Mouse (Mus musculus) CH12.LX (cell line): ENCODE results near the gene Art3. TPM values are rescaled to one million over a fixed set of nuclear protein-coding genes. Genes with fewer than 3 reads are reported as not detected.

Experiments used
- DNase-seq: peaks from one replicate; pipeline ENCODE4 v3.0.0-alpha.2; 2013; ENCODE audit errors: extremely low read depth
- H3K27ac ChIP-seq: 2 replicates; pipeline ENCODE4 v1.5.1; 2012; ENCODE audit warnings: low read depth, mild to moderate bottlenecking, control low read depth, moderate library complexity; ENCODE audit not compliant: insufficient read depth
- H3K27me3 ChIP-seq: replicated peaks from 2 replicates; pipeline ENCODE3; 2012; ENCODE audit warnings: inconsistent platforms
- H3K36me3 ChIP-seq, 2 experiments: replicated peaks in 1 of 2; 2 replicates each; pipeline versions ENCODE3 to v1.6.1; 2012; ENCODE audit warnings: inconsistent platforms in 1 of 2, low read length in 1 of 2, mild to moderate bottlenecking in 1 of 2, mixed read lengths in 1 of 2, moderate library complexity in 1 of 2; ENCODE audit not compliant: control insufficient read depth in 1 of 2, insufficient read depth in 1 of 2
- H3K4me1 ChIP-seq, 2 experiments: 2 replicates each; pipeline ENCODE4 v1.6.1; 2012; ENCODE audit warnings: inconsistent platforms in 1 of 2, moderate library complexity in 1 of 2; ENCODE audit not compliant: insufficient read depth in 2 of 2, control insufficient read depth in 1 of 2
- H3K4me2 ChIP-seq: 2 replicates; pipeline ENCODE4 v1.6.1; 2012; ENCODE audit warnings: low read depth, mild to moderate bottlenecking, control low read depth; ENCODE audit not compliant: poor library complexity, insufficient read depth, severe bottlenecking
- H3K4me3 ChIP-seq, 3 experiments: fragments of 150-350 bp in 1 of 3; sonication (generic) in 1 of 3; replicated peaks in 1 of 3; 2 replicates each; pipeline versions ENCODE3 to v1.5.1; 2011 to 2012; ENCODE audit warnings: low read depth in 2 of 3, low read length in 2 of 3, mild to moderate bottlenecking in 2 of 3, moderate library complexity in 2 of 3, control low read depth in 1 of 3, improper control_type of control experiment in 1 of 3, inconsistent platforms in 1 of 3, mixed read lengths in 1 of 3; ENCODE audit not compliant: poor library complexity in 1 of 3
- H3K79me2 ChIP-seq: replicated peaks from 2 replicates; pipeline ENCODE4 v1.6.1; 2012; ENCODE audit warnings: mild to moderate bottlenecking, moderate library complexity; ENCODE audit not compliant: control insufficient read depth, poor library complexity, insufficient read depth, severe bottlenecking; ENCODE audit errors: extremely low read depth
- H3K9ac ChIP-seq: 2 replicates; pipeline ENCODE4 v1.6.1; 2012; ENCODE audit warnings: low read depth, mild to moderate bottlenecking, control low read depth, moderate library complexity; ENCODE audit not compliant: insufficient read depth
- H3K9me3 ChIP-seq: replicated peaks from 2 replicates; pipeline ENCODE3; 2012; ENCODE audit warnings: low read length, inconsistent platforms, mixed read lengths
- BHLHE40 ChIP-seq: IDR thresholded peaks from 2 replicates; pipeline ENCODE4 v1.6.1; 2011; ENCODE audit warnings: mild to moderate bottlenecking, low read depth, low read length, improper control_type of control experiment
- CHD1 ChIP-seq: IDR thresholded peaks from 2 replicates; pipeline ENCODE4 v1.6.1; 2012; ENCODE audit warnings: low read depth, low read length, improper control_type of control experiment, inconsistent platforms
- CHD2 ChIP-seq: IDR thresholded peaks from 2 replicates; pipeline ENCODE4 v1.6.1; 2011; ENCODE audit warnings: low read length, improper control_type of control experiment
- CTCF ChIP-seq, 2 experiments: IDR thresholded peaks in 1 of 2; conservative IDR thresholded peaks in 1 of 2; 2 replicates each; pipeline ENCODE4 v1.5.1; 2011 to 2012; ENCODE audit warnings: low read depth in 2 of 2, low read length in 2 of 2, improper control_type of control experiment in 1 of 2, inconsistent platforms in 1 of 2, mild to moderate bottlenecking in 1 of 2, moderate library complexity in 1 of 2
- E2F4 ChIP-seq: IDR thresholded peaks from 2 replicates; pipeline ENCODE4 v1.6.1; 2011; ENCODE audit warnings: low read depth, low read length, improper control_type of control experiment; ENCODE audit not compliant: insufficient replicate concordance
- ELF1 ChIP-seq: IDR thresholded peaks from 2 replicates; pipeline ENCODE4 v1.6.1; 2014; ENCODE audit warnings: low read depth, mild to moderate bottlenecking, inconsistent platforms, low read length, improper control_type of control experiment
- EP300 ChIP-seq: IDR thresholded peaks from 2 replicates; pipeline ENCODE4 v1.6.1; 2011; ENCODE audit warnings: low read length, improper control_type of control experiment
- ETS1 ChIP-seq: conservative IDR thresholded peaks from 2 replicates; pipeline ENCODE4 v1.6.1; 2012; ENCODE audit warnings: low read depth, mild to moderate bottlenecking, inconsistent platforms, low read length, improper control_type of control experiment, moderate library complexity
- GABPA ChIP-seq: IDR thresholded peaks from 2 replicates; pipeline ENCODE4 v1.6.1; 2012; ENCODE audit warnings: low read depth, low read length, improper control_type of control experiment, inconsistent platforms; ENCODE audit not compliant: insufficient replicate concordance
- HCFC1 ChIP-seq: IDR thresholded peaks from 2 replicates; pipeline ENCODE4 v1.6.1; 2012; ENCODE audit warnings: low read depth, mild to moderate bottlenecking, inconsistent platforms, low read length, improper control_type of control experiment
- IRF4 ChIP-seq: IDR thresholded peaks from 2 replicates; pipeline ENCODE4 v1.6.1; 2014; ENCODE audit warnings: low read depth, mild to moderate bottlenecking, inconsistent platforms, low read length, improper control_type of control experiment
- JUN ChIP-seq: IDR thresholded peaks from 2 replicates; pipeline ENCODE4 v1.6.1; 2011; ENCODE audit warnings: low read depth, mild to moderate bottlenecking, low read length, improper control_type of control experiment, moderate library complexity; ENCODE audit not compliant: insufficient read depth
- JUND ChIP-seq: conservative IDR thresholded peaks from 2 replicates; pipeline ENCODE4 v1.6.1; 2011; ENCODE audit warnings: low read depth, low read length, improper control_type of control experiment
- KAT2A ChIP-seq: IDR thresholded peaks from 2 replicates; pipeline ENCODE4 v1.6.1; 2012; ENCODE audit warnings: low read length, improper control_type of control experiment, inconsistent platforms; ENCODE audit not compliant: insufficient replicate concordance
- MAFK ChIP-seq: IDR thresholded peaks from 2 replicates; pipeline ENCODE4 v1.6.1; 2011; ENCODE audit warnings: low read length, improper control_type of control experiment; ENCODE audit not compliant: insufficient replicate concordance
- MAX ChIP-seq: IDR thresholded peaks from 2 replicates; pipeline ENCODE4 v1.6.1; 2011; ENCODE audit warnings: low read length, improper control_type of control experiment
- MAZ ChIP-seq: IDR thresholded peaks from 2 replicates; pipeline ENCODE4 v1.6.1; 2012; ENCODE audit warnings: low read depth, mild to moderate bottlenecking, inconsistent platforms, low read length, improper control_type of control experiment, moderate library complexity
- MEF2A ChIP-seq: IDR thresholded peaks from 2 replicates; pipeline ENCODE4 v1.6.1; 2014; ENCODE audit warnings: low read depth, mild to moderate bottlenecking, inconsistent platforms, low read length, improper control_type of control experiment, borderline replicate concordance
- MXI1 ChIP-seq: IDR thresholded peaks from 2 replicates; pipeline ENCODE4 v1.6.1; 2011; ENCODE audit warnings: mild to moderate bottlenecking, low read depth, low read length, improper control_type of control experiment
- MYC ChIP-seq: IDR thresholded peaks from 2 replicates; pipeline ENCODE4 v1.6.1; 2011; ENCODE audit warnings: low read depth, mild to moderate bottlenecking, improper control_type of control experiment, low read length
- NELFE ChIP-seq: IDR thresholded peaks from 2 replicates; pipeline ENCODE4 v1.6.1; 2011; ENCODE audit warnings: low read depth, low read length, improper control_type of control experiment
- NRF1 ChIP-seq: IDR thresholded peaks from 2 replicates; pipeline ENCODE4 v1.6.1; 2014; ENCODE audit warnings: low read depth, mild to moderate bottlenecking, inconsistent platforms, low read length, improper control_type of control experiment, moderate library complexity
- PAX5 ChIP-seq: IDR thresholded peaks from 2 replicates; pipeline ENCODE4 v1.6.1; 2012; ENCODE audit warnings: low read length, inconsistent platforms, mixed read lengths
- POLR2A ChIP-seq: IDR thresholded peaks from 2 replicates; pipeline ENCODE4 v1.6.1; 2011; ENCODE audit warnings: low read depth, mild to moderate bottlenecking, improper control_type of control experiment, low read length
- POLR2AphosphoS2 ChIP-seq: IDR thresholded peaks from 2 replicates; pipeline ENCODE4 v1.6.1; 2011; ENCODE audit warnings: low read depth, low read length, improper control_type of control experiment
- RAD21 ChIP-seq: IDR thresholded peaks from 2 replicates; pipeline ENCODE4 v1.6.1; 2011; ENCODE audit warnings: low read depth, mild to moderate bottlenecking, low read length, improper control_type of control experiment, moderate library complexity
- RCOR1 ChIP-seq: conservative IDR thresholded peaks from 2 replicates; pipeline ENCODE4 v1.6.1; 2012; ENCODE audit warnings: low read depth, mild to moderate bottlenecking, inconsistent platforms, low read length, improper control_type of control experiment
- SIN3A ChIP-seq: IDR thresholded peaks from 2 replicates; pipeline ENCODE4 v1.6.1; 2012; ENCODE audit warnings: low read length, improper control_type of control experiment, inconsistent platforms
- SMC3 ChIP-seq: IDR thresholded peaks from 2 replicates; pipeline ENCODE4 v1.6.1; 2011; ENCODE audit warnings: low read depth, low read length, improper control_type of control experiment
- TBP ChIP-seq: conservative IDR thresholded peaks from 2 replicates; pipeline ENCODE4 v1.6.1; 2011; ENCODE audit warnings: low read depth, low read length, improper control_type of control experiment
- TCF12 ChIP-seq: IDR thresholded peaks from 2 replicates; pipeline ENCODE4 v1.6.1; 2014; ENCODE audit warnings: low read depth, mild to moderate bottlenecking, inconsistent platforms, low read length, improper control_type of control experiment
- UBTF ChIP-seq: IDR thresholded peaks from 2 replicates; pipeline ENCODE4 v1.6.1; 2012; ENCODE audit warnings: low read depth, mild to moderate bottlenecking, inconsistent platforms, low read length, improper control_type of control experiment, moderate library complexity
- USF1 ChIP-seq: IDR thresholded peaks from 2 replicates; pipeline ENCODE4 v1.6.1; 2014; ENCODE audit warnings: low read depth, mild to moderate bottlenecking, inconsistent platforms, low read length, improper control_type of control experiment
- USF2 ChIP-seq: conservative IDR thresholded peaks from 2 replicates; pipeline ENCODE4 v1.6.1; 2011; ENCODE audit warnings: low read depth, low read length, improper control_type of control experiment
- ZC3H11A ChIP-seq: IDR thresholded peaks from 2 replicates; pipeline ENCODE4 v1.6.1; 2012; ENCODE audit warnings: low read depth, mild to moderate bottlenecking, inconsistent platforms, low read length, improper control_type of control experiment
- ZKSCAN1 ChIP-seq: IDR thresholded peaks from 2 replicates; pipeline ENCODE4 v1.6.1; 2012; ENCODE audit warnings: low read depth, inconsistent platforms, low read length, improper control_type of control experiment, borderline replicate concordance
- ZMIZ1 ChIP-seq: IDR thresholded peaks from 2 replicates; pipeline ENCODE4 v1.6.1; 2012; ENCODE audit warnings: low read depth, mild to moderate bottlenecking, inconsistent platforms, low read length, improper control_type of control experiment
- ZNF384 ChIP-seq: IDR thresholded peaks from 2 replicates; pipeline ENCODE4 v1.6.1; 2012; ENCODE audit warnings: low read depth, low read length, improper control_type of control experiment, inconsistent platforms
- dilution Hi-C: fragments of 300-500 bp; cut with MboI; formaldehyde crosslinking; loops from 2 replicates; pipeline ENCODE4 v1.14.3; 2020; ENCODE audit warnings: low sequenced_read_pairs; ENCODE audit not compliant: extremely low pct_unique_long_range_greater_than_20kb, extremely low pct_ligation_motif_present
- in situ Hi-C: fragments of 300-500 bp; cut with MboI; formaldehyde crosslinking; loops from 3 replicates; pipeline ENCODE4 v1.14.3; 2019; ENCODE audit warnings: low sequenced_read_pairs, low pct_ligation_motif_present, low pct_unique_long_range_greater_than_20kb, mixed read lengths
- polyA plus RNA-seq: library from polyadenylated mRNA; unstranded; fragments of >175 nt; gene quantifications from 2 replicates; pipeline ENCODE4 v1.2.1, GENCODE M21; 2012; ENCODE audit warnings: low read depth; ENCODE audit not compliant: insufficient read length
- total RNA-seq, 2 experiments: library from RNA; depleted of rRNA; stranded (reverse); fragments of 300-350 nt in 1 of 2; fragments of >200 nt in 1 of 2; gene quantifications; 2 replicates each; pipeline ENCODE4 v1.2.3; 2012 to 2014

Art3 gene
- total and polyA plus RNA-seq, 3 experiments = 0.34 TPM; not detected in 2

DNA sequence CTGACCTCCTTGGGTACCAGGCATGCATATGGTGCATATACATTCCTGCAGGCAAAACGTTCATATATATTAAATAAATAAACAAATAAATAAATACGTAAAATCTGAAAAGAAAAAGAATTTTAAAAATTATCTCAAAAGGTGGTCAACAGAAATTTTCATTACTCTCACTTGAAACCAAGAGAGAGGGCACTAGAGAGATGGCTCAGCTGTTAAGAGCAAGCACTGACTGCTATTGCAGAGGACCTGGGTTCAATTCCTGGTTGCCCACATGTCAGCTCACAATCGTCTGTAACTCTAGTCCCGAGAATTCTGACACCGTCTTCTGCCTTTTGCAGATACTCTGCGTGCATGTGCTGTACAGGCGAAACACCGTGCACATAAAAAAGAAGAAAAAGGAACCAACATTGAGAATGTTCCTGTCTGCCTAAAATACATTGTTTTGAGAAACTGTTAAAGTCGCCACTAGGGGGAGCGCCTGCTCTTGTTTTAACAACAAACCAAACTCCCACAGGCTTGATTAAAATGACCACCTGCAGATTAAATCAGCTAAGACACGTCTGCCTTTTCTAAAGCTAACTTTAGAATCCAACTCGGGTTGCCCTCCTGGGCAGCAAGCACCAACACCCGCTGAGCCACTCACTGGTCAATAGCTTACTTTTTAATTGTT, 19.4 kb upstream of the Art3 start:
- Histone ChIP-seq H3K9ac (no peak overlapping the region), H3K27me3 (no peaks in the 10 kb centered on the region), H3K4me2 (peak overlapping the region; percentile 90), H3K9me3 (no peaks in the 10 kb centered on the region), H3K4me1 (peaks cover 11 to 22% of the 10 kb centered on the region in 2 experiments), H3K79me2 (peaks cover 25% of the 10 kb centered on the region), H3K27ac (no peak overlapping the region), H3K36me3 (peaks cover 3 to 14% of the 10 kb centered on the region in 2 experiments), H3K4me3 (no peak overlapping the region)
- in situ Hi-C loops (no loop called here), dilution Hi-C loops (no loop called here)
- peak; percentile 92 for DNase-seq
- peak; percentile 95 for TF ChIP-seq SMC3
- no peak for TF ChIP-seq KAT2A
- TF ChIP-seq MXI1 = 0 out of 2 replicates have a peak, but pooled peaks have one; percentile 41
- no peak for TF ChIP-seq POLR2A
- TF ChIP-seq RCOR1 = no peak
- TF ChIP-seq POLR2AphosphoS2 = no peak
- no peak for TF ChIP-seq MAZ
- peak; percentile 57 for TF ChIP-seq IRF4
- TF ChIP-seq NELFE = peak; percentile 52; the same call in 1 of the 2 replicates
- TF ChIP-seq PAX5 = no peak
- no peak for TF ChIP-seq E2F4
- no peak for TF ChIP-seq ZMIZ1
- no peak for TF ChIP-seq JUN
- no peak for TF ChIP-seq ZNF384
- TF ChIP-seq JUND = peak; percentile 53
- 0 out of 2 replicates have a peak, but pooled peaks have one; percentile 9 for TF ChIP-seq ETS1
- TF ChIP-seq SIN3A = peak; percentile 66; the same call in 1 of the 2 replicates
- no peak for TF ChIP-seq GABPA
- no peak for TF ChIP-seq USF2
- TF ChIP-seq NRF1 = no peak
- TF ChIP-seq MYC = peak; percentile 84
- no peak for TF ChIP-seq MAFK
- peak; percentile 57; the same call in 1 of the 2 replicates for TF ChIP-seq MAX
- 0 out of 2 replicates have a peak, but pooled peaks have one; percentile 35 for TF ChIP-seq EP300
- no peak for TF ChIP-seq TCF12
- TF ChIP-seq CTCF (conservative IDR thresholded peaks at IDR 0.05 in 1 of 2, IDR thresholded peaks at IDR 0.05 in 1 of 2; ENCODE audit: low read depth in 2 of 2, low read length in 2 of 2) = peak; percentile 88 to 96
- no peak; the same call in 1 of the 2 replicates for TF ChIP-seq CHD2
- peak; percentile 84 for TF ChIP-seq BHLHE40
- TF ChIP-seq USF1 = no peak
- peak; percentile 82; the same call in 1 of the 2 replicates for TF ChIP-seq TBP
- TF ChIP-seq HCFC1 = 0 out of 2 replicates have a peak, but pooled peaks have one; percentile 16
- peak; percentile 91 for TF ChIP-seq ZC3H11A
- TF ChIP-seq CHD1 = no peak
- no peak for TF ChIP-seq ZKSCAN1
- TF ChIP-seq MEF2A = no peak
- TF ChIP-seq ELF1 = 0 out of 2 replicates have a peak, but pooled peaks have one; percentile 37
- no peak for TF ChIP-seq UBTF
- TF ChIP-seq RAD21 = peak; percentile 96
